Mouse (Mus musculus) cortical plate, adult 2 months (tissue): Measurements from ENCODE around the gene Mlh1.

Source experiments
- CTCF ChIP-seq: fragments of 200-500 bp; IDR thresholded peaks from 2 replicates; pipeline ENCODE4 v1.5.1; 2011; ENCODE audit warnings: mild to moderate bottlenecking, control low read depth, low read length; ENCODE audit not compliant: insufficient read depth; ENCODE audit errors: extremely low read depth
- POLR2A ChIP-seq: fragments of 200-500 bp; IDR thresholded peaks from 2 replicates; pipeline ENCODE4 v1.6.1; 2011; ENCODE audit warnings: mild to moderate bottlenecking, low read length, control low read depth; ENCODE audit not compliant: insufficient read depth; ENCODE audit errors: extremely low read depth

DNA sequence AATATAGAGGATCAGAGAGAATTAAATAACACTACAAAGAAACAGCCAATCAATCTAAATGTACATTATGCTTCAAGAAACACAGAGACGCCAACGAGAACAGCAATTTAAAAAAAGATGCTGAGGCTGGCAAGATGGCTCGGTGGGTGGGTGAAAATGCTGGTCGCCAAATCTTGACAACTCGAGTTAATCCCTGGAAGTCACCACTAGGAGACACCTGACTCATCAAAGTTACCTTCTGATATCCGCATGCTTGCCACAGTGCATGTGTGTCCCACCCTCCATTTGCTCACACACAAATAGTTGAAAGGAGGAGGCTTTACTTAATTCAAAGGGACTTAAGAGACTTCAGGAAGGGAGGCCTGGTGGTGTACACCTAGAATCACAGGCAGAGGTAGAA, 26.0 kb downstream of the Mlh1 start:
- TF ChIP-seq CTCF, result 0 out of 2 replicates have a peak, but pooled peaks have one; percentile 4
- TF ChIP-seq POLR2A, result no peak
